Mouse (Mus musculus): ENCODE measurements at regions not wholly inside any gene's neighbourhood (a gene's known extent, or its start where the extent isn't known, plus 50 kb on each side); places are given as distances from the start of the nearest gene placed in this dataset.

DNA sequence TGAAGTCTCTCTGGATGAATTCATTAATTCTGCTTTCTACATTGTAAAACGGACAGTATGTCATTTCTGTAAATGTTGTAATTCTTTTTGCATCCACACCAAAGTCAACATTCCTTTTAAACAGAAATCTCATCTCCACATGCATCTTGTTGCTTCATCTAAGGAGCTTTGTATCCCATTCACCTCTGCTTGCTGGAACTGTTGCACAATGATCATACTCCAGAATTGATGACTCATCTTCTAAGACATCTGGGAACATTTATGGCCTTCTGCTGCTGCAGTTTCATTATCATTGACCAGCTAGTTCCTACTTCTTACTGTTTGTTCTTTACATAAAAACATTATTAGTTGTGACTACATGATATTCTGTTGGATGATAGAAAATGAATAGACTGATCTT lies 1926.9 kb upstream of the Gm38303 start:
- no peak for TF ChIP-seq GATA4 (IDR thresholded peaks at IDR 0.05; ENCODE audit: insufficient replicate concordance, low read length)

DNA sequence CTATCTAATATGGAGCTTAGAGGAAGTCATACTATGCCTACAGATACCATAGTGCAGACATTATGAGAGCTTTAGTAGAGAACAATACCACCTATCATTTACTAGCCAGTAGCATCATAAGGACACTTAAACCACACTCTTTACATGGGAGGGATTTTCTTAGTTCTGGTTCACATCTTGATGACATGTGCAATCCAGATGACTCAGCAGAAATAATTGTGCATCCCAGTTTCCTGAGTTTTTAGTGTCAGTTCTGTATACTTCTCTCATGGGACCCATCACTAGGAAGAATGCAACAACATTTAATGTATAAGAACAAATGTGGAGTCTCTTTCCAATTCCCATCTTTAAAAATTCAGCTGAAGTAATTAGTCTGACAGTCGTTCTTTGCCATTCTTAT lies 1922.2 kb upstream of the Gm38303 start:
- no peak for TF ChIP-seq GATA4 (IDR thresholded peaks at IDR 0.05; ENCODE audit: insufficient replicate concordance, low read length)

- TF ChIP-seq GATA4 (IDR thresholded peaks at IDR 0.05; ENCODE audit: insufficient replicate concordance, low read length) = no peak
Observed at GRCm38 (mm10) chr3:12246145-12246544, 1910.7 kb upstream of the Gm38303 start.

DNA sequence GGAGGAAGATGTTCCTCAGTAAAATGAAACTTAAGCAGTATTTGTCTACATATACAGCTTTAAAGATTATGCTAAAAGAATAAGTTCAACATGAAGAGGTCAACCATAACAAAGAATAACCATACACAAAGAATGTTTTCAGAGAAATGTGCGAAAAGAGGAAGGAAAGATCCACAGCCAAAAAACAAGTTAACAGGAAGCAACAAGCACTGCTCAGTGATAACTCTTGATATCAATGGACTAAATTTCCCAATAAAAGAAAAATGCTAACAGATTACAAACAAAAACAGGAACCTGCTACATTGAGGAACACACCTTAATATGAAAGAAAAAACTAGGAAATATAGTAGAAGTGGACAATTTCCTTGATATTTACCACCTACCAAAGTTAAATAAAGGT lies 1905.5 kb upstream of the Gm38303 start:
- no peak for TF ChIP-seq GATA4 (IDR thresholded peaks at IDR 0.05; ENCODE audit: insufficient replicate concordance, low read length)

GRCm38 (mm10) chr3:12227741-12228480 lies 1892.4 kb upstream of the Gm38303 start:
- no peak for TF ChIP-seq GATA4 (IDR thresholded peaks at IDR 0.05; ENCODE audit: insufficient replicate concordance, low read length)

DNA sequence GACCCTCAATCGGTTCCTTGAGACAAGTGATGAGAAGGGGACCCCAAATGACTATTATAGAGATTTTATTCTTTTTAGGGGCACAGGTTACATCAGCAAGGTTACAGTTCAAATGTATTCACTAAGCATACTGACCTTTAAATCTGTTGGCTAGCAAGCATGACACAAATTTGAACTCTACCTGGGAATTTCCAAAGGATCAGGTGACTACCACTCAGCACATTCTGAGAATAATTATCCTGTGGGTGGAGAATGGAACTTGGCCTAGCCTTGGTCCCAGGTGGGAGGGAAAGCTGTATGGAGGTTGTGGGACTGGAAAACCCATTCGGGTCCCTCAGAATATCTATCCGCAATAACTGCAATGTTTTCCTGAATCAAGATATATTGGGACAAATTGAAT lies 1891.3 kb upstream of the Gm38303 start:
- TF ChIP-seq GATA4 (IDR thresholded peaks at IDR 0.05; ENCODE audit: insufficient replicate concordance, low read length) = no peak

DNA sequence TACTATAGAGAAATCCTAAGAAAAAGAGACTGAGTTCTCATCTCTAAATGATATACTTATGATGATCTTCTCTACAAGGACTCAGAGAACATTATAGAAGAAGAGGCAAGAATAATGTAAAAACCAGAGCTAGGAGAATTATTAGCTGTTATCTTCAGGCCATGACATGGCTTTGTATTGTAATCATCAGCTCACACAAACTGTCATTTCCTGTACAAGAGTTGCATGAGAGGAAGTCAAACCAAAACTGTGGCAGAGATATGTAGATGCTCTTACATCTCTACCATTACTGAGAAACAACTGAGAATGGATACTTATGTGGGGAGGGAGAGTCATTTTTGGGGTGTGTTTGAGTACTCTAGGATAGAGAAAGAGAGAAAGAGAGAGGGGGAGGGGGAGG lies 1889.4 kb upstream of the Gm38303 start:
- TF ChIP-seq GATA4 (IDR thresholded peaks at IDR 0.05; ENCODE audit: insufficient replicate concordance, low read length) = no peak

DNA sequence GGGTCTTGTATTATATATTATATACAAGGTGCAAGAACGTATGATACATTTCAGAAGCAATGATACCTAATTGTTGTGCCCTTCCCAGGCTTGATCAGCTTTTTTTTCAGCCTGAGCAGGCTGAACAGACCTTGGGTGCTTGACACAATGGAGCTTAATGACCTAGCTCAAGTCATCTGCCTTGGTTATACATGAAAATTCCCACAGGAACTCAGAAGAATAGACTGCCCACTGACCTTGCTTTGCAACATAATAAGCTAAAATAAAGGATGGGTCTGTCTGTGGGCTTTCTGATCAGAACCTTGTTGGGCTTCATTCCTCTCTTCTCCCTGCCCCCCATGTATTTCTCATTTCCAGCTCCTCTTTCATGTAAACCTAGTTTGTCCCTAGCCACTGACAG lies 1880.6 kb upstream of the Gm38303 start:
- no peak for TF ChIP-seq GATA4 (IDR thresholded peaks at IDR 0.05; ENCODE audit: insufficient replicate concordance, low read length)

DNA sequence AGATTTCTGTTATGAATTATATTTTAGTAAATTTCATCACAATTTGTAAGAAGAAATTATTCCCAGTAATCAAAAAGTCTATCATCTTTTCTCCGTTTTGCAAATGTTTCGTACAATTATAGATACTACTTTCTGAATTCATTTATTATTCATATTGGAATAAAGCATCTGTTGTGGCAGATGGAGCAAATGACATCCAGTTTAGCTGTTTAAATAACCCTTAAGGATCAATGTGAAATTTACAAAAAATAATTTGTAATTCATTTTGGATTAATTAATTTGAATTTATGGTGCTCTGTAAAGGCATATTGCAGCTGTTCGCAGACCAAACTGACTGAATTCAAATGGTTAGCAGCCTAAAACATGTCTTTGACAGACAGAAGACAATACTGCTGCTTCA lies 1879.3 kb upstream of the Gm38303 start:
- TF ChIP-seq GATA4 (IDR thresholded peaks at IDR 0.05; ENCODE audit: insufficient replicate concordance, low read length) = no peak

DNA sequence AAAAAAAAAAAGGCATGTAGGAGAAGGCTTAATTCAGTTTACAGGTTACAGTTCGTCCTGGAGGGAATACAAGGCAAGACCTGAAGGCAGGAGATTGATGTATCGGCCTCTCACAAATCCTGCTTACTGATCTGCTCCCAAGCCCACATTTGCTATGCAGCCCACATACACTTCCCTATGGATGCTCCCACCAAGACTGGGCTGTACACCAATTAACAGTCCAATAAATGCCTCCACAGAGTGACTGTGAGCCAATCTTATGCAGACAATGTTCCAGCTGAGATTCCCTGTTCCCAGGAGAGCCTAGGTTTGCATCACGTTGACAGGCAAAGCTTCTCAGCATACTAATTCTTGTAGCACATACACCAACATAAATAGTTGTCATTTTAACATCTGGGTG lies 1837.9 kb upstream of the Gm38303 start:
- TF ChIP-seq GATA4 (IDR thresholded peaks at IDR 0.05; ENCODE audit: insufficient replicate concordance, low read length) = no peak

GRCm38 (mm10) chr3:12151329-12151728 lies 1815.8 kb upstream of the Gm38303 start:
- TF ChIP-seq GATA4 (IDR thresholded peaks at IDR 0.05; ENCODE audit: insufficient replicate concordance, low read length) = peak; percentile 68

All from liver, adult (tissue).